Mouse (Mus musculus): ENCODE data around the gene Cacnb4. TPM values are rescaled to one million over a fixed set of nuclear protein-coding genes. Genes with fewer than 3 reads are reported as not detected.

Cacnb4 gene
- total RNA-seq, 2 experiments from 2014 or later: 0.27 to 0.28 TPM

- DNase-seq: no peak
Measured at GRCm38 (mm10) chr2:52421197-52421596, 255.4 kb downstream of the Cacnb4 start.

- no peak for DNase-seq
Measured at GRCm38 (mm10) chr2:52420001-52420710, 256.5 kb downstream of the Cacnb4 start.

GRCm38 (mm10) chr2:52419295-52419694 lies 257.3 kb downstream of the Cacnb4 start:
- DNase-seq: no peak

GRCm38 (mm10) chr2:52412524-52413037 lies 264.1 kb downstream of the Cacnb4 start:
- no peak for DNase-seq

GRCm38 (mm10) chr2:52406480-52406879 lies 270.2 kb downstream of the Cacnb4 start:
- no peak for DNase-seq

- no peak for DNase-seq
Measured at GRCm38 (mm10) chr2:52405238-52405637, 271.4 kb downstream of the Cacnb4 start.

GRCm38 (mm10) chr2:52394529-52394928 lies 282.1 kb downstream of the Cacnb4 start:
- no peak for DNase-seq

- no peak for DNase-seq
Measured at GRCm38 (mm10) chr2:52390415-52390975, 286.1 kb downstream of the Cacnb4 start.

- no peak for DNase-seq
Measured at GRCm38 (mm10) chr2:52389975-52390374, 286.7 kb downstream of the Cacnb4 start.

- no peak for DNase-seq
Measured at GRCm38 (mm10) chr2:52386451-52386850, 290.2 kb downstream of the Cacnb4 start.

GRCm38 (mm10) chr2:52386037-52386436 lies 290.6 kb downstream of the Cacnb4 start:
- peak; percentile 18 to 29 for DNase-seq

GRCm38 (mm10) chr2:52378848-52379261 lies 297.8 kb downstream of the Cacnb4 start:
- DNase-seq: no peak

GRCm38 (mm10) chr2:52378448-52378804 lies 298.2 kb downstream of the Cacnb4 start, which contains the start of gene Neb:
Gene Neb, minus strand, starts transcription at chr2:52378474.
- DNase-seq: peak; percentile 30 to 39

Other genes with a start within 250 kb of the Cacnb4 start
- gene Stam2, start 65.5 kb upstream of the Cacnb4 start, total RNA-seq (2021): 10 to 100 TPM; 16.8 to 18.1 TPM
- 1 to 10 TPM; 5.8 to 6.7 TPM for gene Fmnl2, start 181.0 kb upstream of the Cacnb4 start, total RNA-seq (2021)

All from heart, adult 18-20 months (tissue).